Mouse (Mus musculus) lung, postnatal 0 days (tissue): ENCODE measurements around the gene Nfic. TPM values are rescaled to one million over a fixed set of nuclear protein-coding genes. Genes with fewer than 3 reads are reported as not detected.
A peak's percentile ranks its signal among the peaks of the same experiment; 100 is the strongest.

Experiments
- ATAC-seq: fragments of 200-750 bp; cut with Nextera tagmentation; 2 replicates; pipeline ENCODE4 v1.8.0; 2017; ENCODE audit warnings: moderate library complexity
- DNase-seq: peaks from one replicate; pipeline ENCODE4 v3.0.0-alpha.2; 2016; ENCODE audit warnings: low spot score
- H3K27ac ChIP-seq: fragments of 300-500 bp; sonication (generic); 2 replicates; pipeline ENCODE4 v1.5.1; 2014; ENCODE audit warnings: antibody characterized with exemption, mild to moderate bottlenecking, low read length, mixed read lengths
- H3K27me3 ChIP-seq: fragments of 300-500 bp; sonication (generic); replicated peaks from 2 replicates; pipeline ENCODE4 v1.6.1; 2014; ENCODE audit warnings: low read length, mixed read lengths; ENCODE audit not compliant: insufficient read depth
- H3K36me3 ChIP-seq: fragments of 300-500 bp; sonication (generic); 2 replicates; pipeline ENCODE4 v1.6.1; 2014; ENCODE audit warnings: low read length, mixed read lengths; ENCODE audit not compliant: insufficient read depth
- H3K4me1 ChIP-seq: fragments of 300-500 bp; sonication (generic); 2 replicates; pipeline ENCODE4 v1.6.1; 2014; ENCODE audit warnings: antibody characterized with exemption, low read depth, low read length, mixed read lengths; ENCODE audit not compliant: insufficient read depth
- H3K4me2 ChIP-seq: fragments of 300-500 bp; sonication (generic); replicated peaks from 2 replicates; pipeline ENCODE4 v1.6.1; 2014; ENCODE audit warnings: low read depth, mild to moderate bottlenecking, low read length, moderate library complexity, mixed read lengths
- H3K4me3 ChIP-seq: fragments of 300-500 bp; sonication (generic); 2 replicates; pipeline ENCODE4 v1.5.1; 2014; ENCODE audit warnings: low read depth, low read length
- H3K9ac ChIP-seq: fragments of 300-500 bp; sonication (generic); replicated peaks from 2 replicates; pipeline ENCODE4 v1.6.1; 2014; ENCODE audit warnings: low read depth, mild to moderate bottlenecking
- H3K9me3 ChIP-seq: fragments of 300-500 bp; sonication (generic); 2 replicates; pipeline ENCODE4 v1.6.1; 2016; ENCODE audit warnings: low read length, mixed read lengths
- CTCF ChIP-seq: IDR thresholded peaks from 2 replicates; pipeline ENCODE4 v1.5.1; 2016; ENCODE audit warnings: antibody characterized with exemption, mild to moderate bottlenecking
- EP300 ChIP-seq: IDR thresholded peaks from 2 replicates; pipeline ENCODE4 v1.6.1; 2016; ENCODE audit warnings: antibody characterized with exemption, mild to moderate bottlenecking, control low read depth
- WGBS: fragments of 180-500 bp; shearing (Covaris S2); extraction: QIAGEN DNeasy Blood & Tissue Kit; methylation state at CpG from one replicate; pipeline ENCODE4 v1.1.7; 2014; 5-methylcytosine and 5-hydroxymethylcytosine counted together
- polyA plus RNA-seq: library from polyadenylated mRNA; unstranded; fragments of >200 nt; fragmentation: Nextera tagmentation; extraction: Ambion mirVana; gene quantifications from 2 replicates; pipeline ENCODE4 v1.2.1, GENCODE M21; 2015

Nfic gene
- polyA plus RNA-seq, 1 experiment from 2014 or later: 73.6 TPM

DNA sequence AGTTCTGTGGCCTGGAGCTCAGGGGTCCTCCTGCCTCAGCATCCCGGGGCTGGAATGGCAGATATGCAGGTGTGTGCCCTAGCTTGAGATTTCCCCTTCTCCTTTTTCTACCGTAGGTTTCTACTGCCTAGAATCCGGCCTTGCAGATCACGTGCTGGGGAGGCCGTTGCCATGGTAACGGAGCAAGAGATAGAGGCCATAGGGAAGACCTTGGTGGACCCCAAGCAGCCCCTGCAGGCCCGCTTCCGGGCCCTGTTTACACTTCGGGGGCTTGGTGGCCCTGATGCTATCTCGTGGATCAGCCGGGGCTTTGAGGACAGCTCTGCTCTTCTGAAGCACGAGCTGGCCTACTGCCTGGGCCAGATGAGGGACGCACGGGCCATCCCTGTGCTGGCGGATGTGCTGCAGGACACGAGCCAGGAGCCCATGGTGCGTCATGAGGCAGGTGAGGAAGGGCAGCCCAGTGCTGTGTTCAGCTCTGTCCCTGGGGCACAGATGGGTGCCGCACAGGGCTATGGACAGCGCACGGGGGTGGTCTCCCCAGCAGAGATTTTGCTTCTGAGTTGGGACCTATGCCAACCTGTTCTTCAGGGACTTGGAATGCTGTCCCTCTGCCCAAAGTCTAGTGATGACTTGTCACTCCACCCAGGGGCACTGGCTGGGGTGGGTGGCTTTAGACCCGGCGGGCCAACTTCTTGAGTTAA, 69.7 kb downstream of the Nfic start:
- DNase-seq: no peak
- H3K27ac ChIP-seq: no peak overlapping the region
- WGBS: 63% methylated on average over 22 of the region's 22 CpGs
- no peaks in the 10 kb centered on the region; the same call in none of the 2 replicates for H3K36me3 ChIP-seq
- no peak overlapping the region for H3K9ac ChIP-seq
- peaks cover 11% of the 10 kb centered on the region; the same call in 1 of the 2 replicates for H3K4me1 ChIP-seq
- no peak overlapping the region for H3K4me3 ChIP-seq
- H3K9me3 ChIP-seq: no peaks in the 10 kb centered on the region
- no peak overlapping the region for H3K4me2 ChIP-seq
- no peaks in the 10 kb centered on the region for H3K27me3 ChIP-seq
- TF ChIP-seq CTCF (no peak), EP300 (no peak)
- no peak for ATAC-seq

DNA sequence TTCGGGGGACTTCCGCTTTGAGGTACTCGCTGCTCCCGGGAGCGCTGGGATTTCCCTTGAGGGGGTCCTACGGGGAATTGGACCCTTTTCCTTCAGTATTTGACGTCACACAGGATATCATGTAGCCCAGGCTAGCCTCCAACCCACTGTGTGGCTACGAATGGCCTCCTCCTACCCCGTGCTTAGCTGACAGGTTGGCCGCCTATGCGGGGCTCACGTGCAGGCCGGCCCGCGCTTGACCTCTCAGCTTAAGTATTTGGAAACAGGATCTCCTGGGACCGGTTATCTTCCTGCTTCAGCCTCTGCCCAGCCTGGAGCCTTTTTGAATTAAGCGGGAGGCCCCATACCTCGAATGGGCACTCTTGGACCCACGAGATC, 70.8 kb downstream of the Nfic start:
- DNase-seq: peak; percentile 69

DNA sequence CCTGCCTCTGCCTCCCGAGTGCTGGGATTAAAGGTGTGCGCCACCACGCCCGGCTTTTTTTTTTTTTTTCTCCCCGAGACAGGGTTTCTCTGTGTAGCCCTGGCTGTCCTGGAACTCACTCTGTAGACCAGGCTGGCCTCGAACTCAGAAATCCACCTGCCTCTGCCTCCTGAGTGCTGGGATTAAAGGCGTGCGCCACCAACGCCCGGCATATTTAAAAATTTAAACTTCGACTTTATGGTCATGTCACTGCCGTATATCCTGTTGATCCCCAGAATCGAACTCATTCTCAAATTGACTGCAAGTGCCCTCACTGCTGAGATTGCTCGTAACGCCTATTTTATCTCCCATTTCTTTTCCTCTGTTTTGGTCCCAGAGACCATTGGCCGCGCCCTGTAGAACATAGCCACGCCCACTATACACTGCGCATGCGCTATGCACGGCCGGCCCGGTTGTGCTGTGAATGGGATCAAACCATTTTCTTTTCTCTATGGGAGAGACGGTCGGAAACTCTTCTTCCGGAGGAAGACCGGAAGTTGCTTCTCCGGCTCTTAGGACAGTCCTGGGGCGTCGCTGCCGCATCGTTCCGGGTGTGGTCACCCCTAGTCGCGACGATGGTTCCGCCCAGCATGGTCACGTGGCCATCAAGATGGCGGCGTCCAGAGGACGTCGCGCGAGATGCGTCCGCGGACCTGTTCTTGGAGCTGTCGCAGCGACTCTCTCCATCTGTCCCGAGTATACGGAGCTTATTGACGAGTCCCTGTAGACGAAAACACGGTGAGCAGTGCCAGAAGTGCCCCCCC, 71.4 kb downstream of the Nfic start, which contains the start of the genes Dohh and Gm48551:
Gene Dohh, plus strand, starts transcription at position 627 of the 803 bp plus-strand sequence.
Gene Gm48551, plus strand, starts transcription at position 665 of the 803 bp plus-strand sequence.
- ATAC-seq: peak; percentile 95

More for the DNA sequence above, 70.8 kb downstream of the Nfic start:
- H3K27me3 ChIP-seq: no peaks in the 10 kb centered on the region
- TF ChIP-seq CTCF: no peak
- TF ChIP-seq EP300: no peak; the same call in 1 of the 2 replicates
- WGBS: under 1% methylated on average over 17 of the region's 19 CpGs
- H3K27ac ChIP-seq: peak overlapping the region; percentile 89
- H3K9me3 ChIP-seq: no peaks in the 10 kb centered on the region
- peaks cover 11% of the 10 kb centered on the region; the same call in 1 of the 2 replicates for H3K4me1 ChIP-seq
- peak; percentile 22 for ATAC-seq
- H3K4me2 ChIP-seq: peak overlapping the region; percentile 89
- H3K4me3 ChIP-seq: peak overlapping the region; percentile 77
- peak overlapping the region; percentile 88 for H3K9ac ChIP-seq
- H3K36me3 ChIP-seq: no peaks in the 10 kb centered on the region; the same call in none of the 2 replicates

DNA sequence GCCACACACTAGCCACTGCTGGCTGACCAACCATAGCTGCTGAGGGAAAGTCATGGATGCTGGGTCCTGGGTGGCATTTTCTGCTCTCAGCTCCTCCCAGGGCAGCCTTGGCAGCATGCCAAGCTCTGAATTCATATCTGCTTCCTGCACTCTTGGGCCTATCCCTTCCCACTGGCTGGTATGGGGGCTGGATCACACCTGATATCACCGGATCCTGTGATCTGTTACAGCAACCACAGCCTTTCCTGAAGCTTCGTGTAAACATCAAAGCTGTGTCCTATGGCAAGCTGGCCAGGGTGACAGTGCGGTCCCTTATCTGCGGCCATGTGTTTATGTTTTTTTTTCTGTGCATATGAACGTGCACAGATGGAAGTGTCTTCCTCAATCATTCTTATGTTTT, 73.4 kb downstream of the Nfic start:
- H3K9ac ChIP-seq: no peak overlapping the region
- 0 out of 2 replicates have a peak overlapping the region, but pooled peaks have one; percentile 14 for H3K27ac ChIP-seq
- no peak overlapping the region for H3K4me2 ChIP-seq
- no peak overlapping the region for H3K4me3 ChIP-seq
- no peaks in the 10 kb centered on the region for H3K27me3 ChIP-seq
- no peaks in the 10 kb centered on the region for H3K9me3 ChIP-seq
- TF ChIP-seq EP300: peak; percentile 95
- no peak for TF ChIP-seq CTCF
- 32% methylated on average over 5 of the region's 5 CpGs for WGBS
- peaks cover 15% of the 10 kb centered on the region; the same call in 1 of the 2 replicates for H3K4me1 ChIP-seq
- peak; percentile 2 for ATAC-seq
- DNase-seq: peak; percentile 63
- H3K36me3 ChIP-seq: no peaks in the 10 kb centered on the region; the same call in none of the 2 replicates

More for the DNA sequence above, 71.4 kb downstream of the Nfic start, which contains the start of the genes Dohh and Gm48551:
- no peaks in the 10 kb centered on the region for H3K27me3 ChIP-seq
- no peaks in the 10 kb centered on the region; the same call in none of the 2 replicates for H3K36me3 ChIP-seq
- peak within 1 kb of the TSS; percentile 88 for H3K9ac ChIP-seq
- peak within 1 kb of the TSS; percentile 89 for H3K27ac ChIP-seq
- H3K4me2 ChIP-seq: peak within 1 kb of the TSS; percentile 89
- WGBS: 4% methylated on average over 50 of the region's 54 CpGs
- TF ChIP-seq CTCF (peak; percentile 18; the same call in 1 of the 2 replicates), EP300 (peak; percentile 86)
- no peaks in the 10 kb centered on the region for H3K9me3 ChIP-seq
- peak within 1 kb of the TSS; percentile 77 for H3K4me3 ChIP-seq
- H3K4me1 ChIP-seq: peaks cover 8% of the 10 kb centered on the region; the same call in 1 of the 2 replicates
- DNase-seq: peak; percentile 99

DNA sequence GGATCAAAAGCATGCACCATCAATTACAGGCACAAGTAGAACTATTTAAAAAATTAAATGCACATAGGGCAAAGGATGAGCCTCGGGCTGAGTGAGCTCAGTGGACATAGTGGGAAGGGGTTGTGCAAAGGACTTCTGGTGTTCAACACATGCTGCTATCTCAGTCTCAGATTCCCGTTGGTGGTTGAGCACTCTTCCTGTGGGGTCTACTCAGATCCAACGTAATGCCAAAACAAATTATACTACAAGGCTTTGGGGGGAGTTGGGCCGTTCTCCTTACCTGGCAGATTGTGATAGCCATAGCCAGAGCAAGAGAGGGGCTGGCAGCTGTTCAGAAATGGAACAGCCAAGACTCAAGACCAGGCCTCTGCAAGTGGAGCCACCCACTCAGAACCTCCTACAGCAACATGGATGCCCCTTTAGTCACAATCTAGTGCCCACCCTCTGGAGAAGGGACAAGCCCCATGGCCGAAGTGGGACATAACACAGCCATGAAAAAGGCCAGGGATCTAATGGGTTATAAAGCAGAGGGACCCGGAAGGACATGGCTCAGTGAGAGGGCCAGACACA, 75.5 kb downstream of the Nfic start:
- H3K9ac ChIP-seq: no peak overlapping the region
- H3K27me3 ChIP-seq: no peaks in the 10 kb centered on the region
- 86% methylated on average over 6 of the region's 6 CpGs for WGBS
- H3K9me3 ChIP-seq: no peaks in the 10 kb centered on the region
- no peaks in the 10 kb centered on the region for H3K36me3 ChIP-seq
- no peak overlapping the region for H3K4me2 ChIP-seq
- TF ChIP-seq CTCF (no peak), EP300 (no peak)
- no peak for DNase-seq
- H3K27ac ChIP-seq: no peak overlapping the region
- H3K4me3 ChIP-seq: no peak overlapping the region
- H3K4me1 ChIP-seq: peaks cover 17% of the 10 kb centered on the region; the same call in 1 of the 2 replicates
- ATAC-seq: no peak

DNA sequence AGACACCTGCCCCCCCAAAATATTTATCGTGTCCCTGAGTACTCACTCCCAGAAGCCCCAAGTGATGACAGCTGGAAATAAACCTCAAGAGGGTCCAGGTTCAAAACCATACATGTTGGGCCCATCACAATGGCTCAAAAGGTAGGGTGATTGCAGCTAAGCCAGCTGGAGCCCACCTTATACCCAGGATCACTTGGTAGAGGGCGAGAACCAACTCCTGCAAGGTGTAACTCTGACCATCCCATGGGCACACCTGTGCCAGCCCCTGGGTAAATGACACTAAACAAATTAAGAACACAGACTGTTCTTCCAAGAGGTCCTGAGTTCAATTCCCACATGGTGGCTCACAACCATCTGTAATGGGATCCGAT, 76.3 kb downstream of the Nfic start:
- Histone ChIP-seq H3K9ac (no peak overlapping the region), H3K27ac (no peak overlapping the region), H3K4me2 (peak overlapping the region; percentile 58), H3K36me3 (no peaks in the 10 kb centered on the region), H3K4me1 (peaks cover 15% of the 10 kb centered on the region; the same call in 1 of the 2 replicates), H3K27me3 (no peaks in the 10 kb centered on the region), H3K9me3 (no peaks in the 10 kb centered on the region), H3K4me3 (peak overlapping the region; percentile 46; the same call in 1 of the 2 replicates)
- ATAC-seq: no peak
- DNase-seq: no peak
- TF ChIP-seq CTCF (peak; percentile 13; the same call in 1 of the 2 replicates), EP300 (no peak)
- 62% methylated on average over 3 of the region's 3 CpGs for WGBS
